Mouse (Mus musculus) heart, adult 2 months (tissue): ENCODE measurements around the gene Crip2. TPM values are rescaled to one million over a fixed set of nuclear protein-coding genes. Genes with fewer than 3 reads are reported as not detected.
A peak's percentile ranks its signal among the peaks of the same experiment; 100 is the strongest.

Source experiments
- DNase-seq, 2 experiments: peaks; one replicate each; pipeline ENCODE4 v3.0.0; 2021
- H3K27ac ChIP-seq: fragments of 200-600 bp; 2 replicates; pipeline ENCODE4 v1.8.1; 2022
- H3K27me3 ChIP-seq: fragments of 200-500 bp; 2 replicates; pipeline ENCODE4 v1.6.1; 2012; ENCODE audit warnings: mild to moderate bottlenecking, low read length, inconsistent platforms, mixed read lengths; ENCODE audit not compliant: control insufficient read depth, insufficient read depth
- H3K36me3 ChIP-seq: fragments of 200-500 bp; 2 replicates; pipeline ENCODE4 v1.6.1; 2012; ENCODE audit warnings: low read length, inconsistent platforms; ENCODE audit not compliant: control insufficient read depth, insufficient read depth
- H3K4me1 ChIP-seq: fragments of 200-500 bp; 2 replicates; pipeline ENCODE4 v1.6.1; 2011; ENCODE audit warnings: low read length; ENCODE audit not compliant: control insufficient read depth, insufficient read depth
- H3K4me3 ChIP-seq: fragments of 200-600 bp; 2 replicates; pipeline ENCODE4 v1.8.1; 2022
- H3K79me2 ChIP-seq: fragments of 200-500 bp; replicated peaks from 2 replicates; pipeline ENCODE4 v1.6.1; 2012; ENCODE audit warnings: mild to moderate bottlenecking, inconsistent platforms, low read length, moderate library complexity, mixed read lengths; ENCODE audit not compliant: control insufficient read depth, insufficient read depth
- H3K9ac ChIP-seq: fragments of 200-500 bp; 2 replicates; pipeline ENCODE4 v1.6.1; 2012; ENCODE audit warnings: low read depth, mild to moderate bottlenecking, control low read depth, inconsistent platforms, low read length, mixed read lengths
- CTCF ChIP-seq: fragments of 200-600 bp; IDR thresholded peaks from 2 replicates; pipeline ENCODE4 v1.8.1; 2022; ENCODE audit warnings: antibody characterized with exemption, mild to moderate bottlenecking, moderate library complexity
- EP300 ChIP-seq: fragments of 200-500 bp; IDR thresholded peaks from 2 replicates; pipeline ENCODE4 v1.6.1; 2011; ENCODE audit warnings: low read depth, low read length, control low read depth; ENCODE audit not compliant: insufficient read depth
- POLR2A ChIP-seq: fragments of 200-500 bp; IDR thresholded peaks from 2 replicates; pipeline ENCODE4 v1.6.1; 2011; ENCODE audit warnings: mild to moderate bottlenecking, low read depth, low read length, control low read depth; ENCODE audit not compliant: insufficient read depth
- WGBS: fragments of 180-500 bp; shearing (Covaris S2); methylation state at CpG from one replicate; pipeline ENCODE4 v1.1.7; 2018; 5-methylcytosine and 5-hydroxymethylcytosine counted together
- intact Hi-C: fragments of 180-260 bp; cut with DNase I; formaldehyde crosslinking; loops from one replicate; pipeline ENCODE4 v1.15.1; 2025
- polyA plus RNA-seq: library from polyadenylated mRNA; depleted of rRNA; stranded (reverse); fragments of >200 nt; gene quantifications from 2 replicates; pipeline ENCODE4 v1.2.3, GENCODE M21; 2012
- total RNA-seq, 2 experiments: library from RNA; stranded (reverse); gene quantifications; 2 replicates each; pipeline ENCODE4 v1.2.3; 2021

Crip2 gene
- total and polyA plus RNA-seq, 3 experiments: 1,390 to 3,159 (median 1,660) TPM

DNA sequence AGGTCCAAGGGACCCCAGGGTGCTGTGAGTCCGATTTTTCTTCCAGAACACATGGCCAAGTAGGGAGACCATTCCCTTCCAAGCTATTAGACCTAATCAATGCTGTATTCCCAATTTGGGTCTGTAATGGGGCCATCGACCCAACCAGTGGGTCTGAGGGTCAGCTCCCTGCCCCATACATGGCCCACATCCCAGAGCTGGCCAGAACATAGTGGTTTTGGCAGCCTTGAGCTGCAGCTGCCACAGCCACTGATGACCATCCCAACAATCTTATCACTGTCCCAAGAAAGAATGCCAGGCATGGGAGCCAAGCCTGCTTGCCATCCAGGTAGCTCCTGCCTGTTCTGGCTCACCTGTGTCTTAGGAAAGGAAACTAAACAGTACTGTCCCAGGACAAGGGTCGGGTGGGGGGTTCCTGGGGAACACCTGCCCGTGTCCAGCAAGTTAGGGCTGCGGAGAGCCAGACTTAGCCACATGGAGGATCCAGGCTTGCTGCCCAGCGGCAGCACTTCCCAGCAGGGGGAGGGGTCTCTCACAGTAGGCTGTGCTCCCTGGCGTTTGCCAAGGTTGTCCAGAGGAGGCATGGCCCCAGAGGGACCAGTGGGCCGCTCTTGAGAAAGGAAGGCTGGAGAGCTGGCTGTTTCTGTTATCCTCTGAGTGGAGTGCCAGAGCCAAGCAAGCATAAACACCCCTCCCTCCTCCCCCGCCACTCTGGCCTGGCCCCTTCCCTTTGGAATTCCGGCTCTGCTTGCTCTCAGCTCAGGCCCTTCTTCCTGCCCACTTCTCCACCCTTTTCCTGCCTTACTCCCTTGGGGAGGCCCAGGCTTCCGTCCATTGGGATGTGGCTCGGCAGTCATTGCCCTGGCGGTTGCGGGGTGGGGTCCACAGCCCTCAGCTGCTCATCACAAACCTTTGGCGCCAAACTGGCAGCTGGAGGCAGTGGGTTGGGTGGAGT lies 2.3 kb downstream of the Crip2 start:
- H3K27me3 ChIP-seq: no peaks in the 10 kb centered on the region
- H3K4me3 ChIP-seq: peak overlapping the region; percentile 84
- H3K27ac ChIP-seq: peak overlapping the region; percentile 100
- 5% methylated on average over 15 of the region's 15 CpGs for WGBS
- peaks cover 39% of the 10 kb centered on the region for H3K4me1 ChIP-seq
- H3K36me3 ChIP-seq: peaks cover 21% of the 10 kb centered on the region
- TF ChIP-seq POLR2A (peak; percentile 80; the same call in 1 of the 2 replicates), CTCF (peak; percentile 38), EP300 (peak; percentile 92)
- intact Hi-C loops: loop anchor here (1.0 to 5.0 kb wide), 3 partner anchors 141 to 225 kb away; partner anchors contain the start of gene Brf1
- peak; percentile 89 to 93 for DNase-seq
- peak overlapping the region; percentile 99 for H3K9ac ChIP-seq
- 0 out of 2 replicates have a peak, but pooled peaks cover 1% of the 10 kb centered on the region for H3K79me2 ChIP-seq

DNA sequence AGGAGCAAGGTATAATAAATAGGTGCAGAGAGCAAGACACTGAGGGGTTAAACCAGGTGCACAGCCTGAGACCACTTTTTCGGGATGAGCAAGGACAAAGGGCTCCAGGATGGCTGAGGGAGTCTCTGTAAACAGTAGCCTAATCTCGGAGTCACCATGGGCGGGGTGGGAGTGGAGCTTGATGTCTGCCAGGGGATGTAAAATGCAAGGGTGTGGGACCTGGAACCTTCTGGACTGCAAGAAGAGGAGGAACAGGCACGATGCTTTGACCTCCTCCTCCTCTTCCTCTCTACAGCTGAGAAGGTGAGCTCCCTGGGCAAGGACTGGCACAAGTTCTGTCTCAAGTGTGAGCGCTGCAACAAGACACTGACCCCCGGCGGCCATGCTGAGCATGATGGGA lies 3.1 kb downstream of the Crip2 start:
- DNase-seq: peak; percentile 69
- 7% methylated on average over 7 of the region's 7 CpGs for WGBS
- no peak for TF ChIP-seq POLR2A
- TF ChIP-seq EP300: peak; percentile 74
- TF ChIP-seq CTCF: peak; percentile 39
- peak overlapping the region; percentile 84 for H3K4me3 ChIP-seq
- peaks cover 46% of the 10 kb centered on the region for H3K4me1 ChIP-seq
- peaks cover 21% of the 10 kb centered on the region for H3K36me3 ChIP-seq
- H3K27me3 ChIP-seq: no peaks in the 10 kb centered on the region
- H3K27ac ChIP-seq: peak overlapping the region; percentile 100
- intact Hi-C loops: loop anchor here (2.0 to 5.0 kb wide), 2 partner anchors 142 to 191 kb away; partner anchors contain the start of gene Brf1
- H3K9ac ChIP-seq: peak overlapping the region; percentile 60
- 0 out of 2 replicates have a peak, but pooled peaks cover 1% of the 10 kb centered on the region for H3K79me2 ChIP-seq

DNA sequence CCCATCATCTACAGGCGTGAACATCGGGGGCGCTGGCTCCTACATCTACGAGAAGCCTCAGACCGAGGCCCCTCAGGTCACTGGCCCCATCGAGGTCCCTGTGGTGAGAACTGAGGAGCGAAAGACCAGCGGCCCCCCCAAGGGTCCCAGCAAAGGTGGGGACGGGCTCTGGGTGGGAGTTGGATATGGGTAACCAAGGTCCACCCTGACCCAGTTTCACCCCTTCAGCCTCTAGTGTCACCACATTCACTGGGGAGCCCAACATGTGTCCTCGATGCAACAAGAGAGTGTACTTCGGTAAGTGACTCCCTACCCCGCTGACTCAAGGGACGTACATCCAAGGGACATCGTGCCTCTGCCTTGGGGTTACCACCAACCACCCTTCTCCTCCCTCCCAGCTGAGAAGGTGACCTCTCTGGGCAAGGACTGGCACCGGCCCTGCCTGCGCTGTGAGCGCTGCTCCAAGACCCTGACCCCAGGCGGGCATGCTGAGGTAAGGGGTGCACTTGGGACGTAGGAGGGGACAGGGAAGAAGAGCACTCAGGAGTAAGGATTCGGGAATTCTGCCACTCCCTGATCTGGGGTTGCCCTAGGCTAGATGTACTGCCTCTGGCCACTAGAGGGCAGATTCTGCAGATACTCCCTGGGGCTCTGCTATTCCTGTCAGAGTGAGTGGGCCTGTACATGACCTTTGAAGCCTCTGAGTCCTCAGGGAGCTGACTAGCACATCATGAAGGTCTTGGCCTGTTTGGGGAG lies 4.1 kb downstream of the Crip2 start:
- Histone ChIP-seq H3K27ac (peak overlapping the region; percentile 100), H3K27me3 (no peaks in the 10 kb centered on the region), H3K4me1 (peaks cover 50% of the 10 kb centered on the region), H3K4me3 (peak overlapping the region; percentile 84), H3K9ac (peak overlapping the region; percentile 21), H3K79me2 (0 out of 2 replicates have a peak, but pooled peaks cover 1% of the 10 kb centered on the region), H3K36me3 (peaks cover 21% of the 10 kb centered on the region)
- WGBS: 44% methylated on average over 20 of the region's 20 CpGs
- 0 out of 2 replicates have a peak, but pooled peaks have one; percentile 21 for TF ChIP-seq POLR2A
- TF ChIP-seq CTCF: no peak; the same call in 1 of the 2 replicates
- intact Hi-C loops: loop anchor here (5.0 kb wide), 1 partner anchor 192 kb away; no protein-coding TSS in a partner anchor
- peak; percentile 73 to 76 for DNase-seq

DNA sequence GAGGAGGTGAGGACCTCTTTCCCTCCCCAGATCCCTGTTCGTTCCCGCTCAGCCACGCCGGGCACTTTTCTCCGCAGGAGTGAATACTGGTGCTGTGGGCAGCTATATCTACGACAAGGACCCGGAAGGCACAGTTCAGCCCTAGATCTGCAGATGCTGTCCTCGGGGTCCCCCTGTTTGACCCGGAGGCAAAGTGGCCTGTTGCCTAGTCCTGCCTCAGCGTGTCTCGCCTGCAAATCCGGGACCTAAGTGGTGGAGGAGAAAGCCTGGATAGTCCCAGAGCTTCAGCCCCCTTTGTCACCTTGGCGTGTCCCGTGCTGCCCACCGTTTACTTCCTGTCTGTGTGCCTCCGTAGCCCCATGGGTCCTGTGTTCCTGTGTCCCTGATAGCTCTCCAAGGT lies 4.8 kb downstream of the Crip2 start:
- 56% methylated on average over 16 of the region's 16 CpGs for WGBS
- Histone ChIP-seq H3K4me3 (peak overlapping the region; percentile 84; the same call in 1 of the 2 replicates), H3K79me2 (0 out of 2 replicates have a peak, but pooled peaks cover 1% of the 10 kb centered on the region), H3K27ac (peak overlapping the region; percentile 100), H3K27me3 (no peaks in the 10 kb centered on the region), H3K36me3 (peaks cover 21% of the 10 kb centered on the region), H3K9ac (peak overlapping the region; percentile 17), H3K4me1 (peaks cover 48% of the 10 kb centered on the region)
- TF ChIP-seq POLR2A (no peak), CTCF (no peak)
- intact Hi-C loops: loop anchor here (5.0 kb wide), 1 partner anchor 193 kb away; no protein-coding TSS in a partner anchor
- peak in 1 of 2 experiments; percentile 33 for DNase-seq

DNA sequence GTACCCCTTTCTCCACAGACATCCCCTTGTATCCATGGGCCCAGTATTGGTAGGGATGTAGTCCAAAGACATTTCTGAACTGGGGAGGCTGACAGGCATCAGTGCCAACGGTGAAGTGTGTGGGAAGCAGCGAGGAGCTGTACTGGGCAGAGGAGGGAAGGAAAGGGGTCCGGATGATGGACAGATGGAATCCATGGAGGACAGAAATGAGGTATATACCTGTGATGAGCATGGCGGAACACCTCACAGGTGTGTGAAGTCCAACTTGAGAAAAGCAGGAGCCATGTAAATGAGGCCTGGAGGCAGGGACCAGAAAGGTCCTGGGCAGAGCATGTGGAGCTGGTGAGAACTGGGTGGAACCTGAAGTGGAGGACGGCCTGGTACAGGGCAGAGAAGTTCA lies 5.6 kb downstream of the Crip2 start:
- DNase-seq: no peak
- peaks cover 49% of the 10 kb centered on the region for H3K4me1 ChIP-seq
- intact Hi-C loops: no loop called here
- TF ChIP-seq EP300 (no peak), POLR2A (no peak), CTCF (no peak)
- H3K27me3 ChIP-seq: no peaks in the 10 kb centered on the region
- 61% methylated on average over 5 of the region's 5 CpGs for WGBS
- H3K36me3 ChIP-seq: peaks cover 21% of the 10 kb centered on the region
- peak overlapping the region; percentile 87 for H3K27ac ChIP-seq
- H3K9ac ChIP-seq: peak overlapping the region; percentile 27
- no peaks in the 10 kb centered on the region for H3K79me2 ChIP-seq
- no peak overlapping the region for H3K4me3 ChIP-seq
